Mouse (Mus musculus): ENCODE measurements around the gene Otulinl.
"Not testable (repeated sequence)": the region's sequence is repeated elsewhere in the genome, so short reads cannot be mapped to it uniquely, and the experiment has no call there.

Gene Otulinl

GRCm38 (mm10) chr15:27681419-27682187 is at the start of gene Otulinl:
Gene Otulinl (minus strand): TSS chr15:27681579.
- peak; percentile 98 for DNase-seq

- no peak for DNase-seq
These were observed 44.8 kb upstream of the Otulinl start for GRCm38 (mm10) chr15:27726228-27726627.

DNA sequence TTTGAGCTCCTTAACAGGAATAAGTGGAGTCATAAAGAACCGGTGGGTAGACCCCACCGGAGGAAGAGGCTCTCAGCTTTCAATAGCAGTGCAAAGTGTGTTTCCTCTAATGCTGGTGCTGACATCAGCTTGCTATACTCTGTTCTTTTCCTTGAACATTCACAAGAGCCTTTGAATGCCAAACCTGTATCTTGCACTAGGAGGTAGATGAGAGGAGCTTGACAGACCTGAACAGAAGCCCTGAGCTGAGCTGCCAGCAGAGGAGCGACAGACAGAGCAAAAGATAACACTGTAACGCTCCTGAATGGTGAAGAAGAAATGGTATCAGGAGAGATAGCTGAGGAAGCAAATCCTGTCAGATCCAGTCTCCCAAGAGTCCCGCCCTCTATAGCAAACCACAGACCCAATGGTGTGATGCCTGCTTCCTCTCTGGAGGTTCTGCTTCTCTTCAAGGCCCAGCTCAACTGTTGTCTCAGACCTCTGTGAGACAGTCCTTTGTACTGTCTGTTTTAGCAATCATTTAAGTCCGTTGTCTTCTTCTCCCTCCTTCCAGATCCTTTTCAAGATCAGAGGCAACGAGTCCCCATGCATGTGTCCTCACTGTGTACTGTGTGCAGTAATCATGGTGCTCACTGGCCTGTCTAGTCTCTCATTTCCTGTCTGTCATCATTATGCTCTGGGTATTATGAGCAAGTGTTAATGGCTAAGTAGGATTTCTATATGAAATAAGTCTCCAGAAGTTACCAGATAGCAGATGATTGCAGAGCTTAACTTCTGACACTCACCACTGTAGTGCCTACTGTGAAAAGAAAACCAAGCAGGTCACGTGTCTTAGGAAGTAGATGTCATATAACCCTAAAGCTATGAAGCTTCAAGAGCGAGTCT is 43.7 kb upstream of the Otulinl start:
- DNase-seq = no peak

GRCm38 (mm10) chr15:27724298-27724697 is 42.9 kb upstream of the Otulinl start:
- peak; percentile 51 for DNase-seq

DNA sequence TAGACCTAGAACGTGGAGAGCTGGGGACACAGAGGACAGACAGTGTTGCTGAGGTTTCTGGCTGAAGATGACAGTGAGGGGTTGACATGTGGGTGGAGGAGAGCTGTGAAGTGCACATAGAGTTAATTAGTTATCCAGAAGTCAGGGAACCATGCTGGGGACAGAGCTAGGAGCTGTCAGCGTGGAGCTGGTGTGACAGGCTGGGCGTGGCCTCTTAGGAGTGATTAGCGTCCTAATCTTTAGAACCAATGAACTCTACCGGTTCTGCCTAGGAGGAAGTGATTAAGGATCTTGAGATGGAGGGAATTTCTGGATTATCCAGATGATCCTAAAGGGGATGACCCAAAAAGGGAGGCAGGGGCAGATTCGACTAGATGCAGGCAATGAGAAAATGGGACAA is 42.4 kb upstream of the Otulinl start:
- no peak for DNase-seq

GRCm38 (mm10) chr15:27720297-27720696 is 38.9 kb upstream of the Otulinl start:
- not testable (repeated sequence) for DNase-seq

GRCm38 (mm10) chr15:27718668-27719067 is 37.3 kb upstream of the Otulinl start:
- no peak for DNase-seq

- DNase-seq = peak; percentile 76
These were observed 34.0 kb upstream of the Otulinl start for GRCm38 (mm10) chr15:27715331-27715730.

DNA sequence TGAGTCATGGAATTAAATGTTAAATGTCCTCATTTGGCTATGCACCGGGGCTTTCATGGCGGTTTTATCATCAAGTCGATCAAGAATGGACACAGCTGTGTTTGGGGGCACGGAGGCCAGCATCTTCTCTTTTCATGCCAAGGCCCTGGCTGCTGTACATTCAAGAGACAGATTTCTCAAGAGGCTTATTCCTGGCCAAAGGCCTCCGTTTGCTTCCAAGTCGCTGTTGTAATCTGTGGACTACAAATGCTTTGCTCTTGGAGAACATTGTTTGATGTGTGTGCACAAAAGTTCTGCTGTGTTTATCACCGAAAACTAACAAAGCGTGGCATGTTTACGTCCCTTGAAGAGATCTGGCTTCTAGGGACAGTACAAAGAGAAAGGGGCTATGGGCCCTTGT is 29.3 kb upstream of the Otulinl start:
- no peak for DNase-seq

- no peak for DNase-seq
These were observed 27.7 kb upstream of the Otulinl start for GRCm38 (mm10) chr15:27708968-27709612.

DNA sequence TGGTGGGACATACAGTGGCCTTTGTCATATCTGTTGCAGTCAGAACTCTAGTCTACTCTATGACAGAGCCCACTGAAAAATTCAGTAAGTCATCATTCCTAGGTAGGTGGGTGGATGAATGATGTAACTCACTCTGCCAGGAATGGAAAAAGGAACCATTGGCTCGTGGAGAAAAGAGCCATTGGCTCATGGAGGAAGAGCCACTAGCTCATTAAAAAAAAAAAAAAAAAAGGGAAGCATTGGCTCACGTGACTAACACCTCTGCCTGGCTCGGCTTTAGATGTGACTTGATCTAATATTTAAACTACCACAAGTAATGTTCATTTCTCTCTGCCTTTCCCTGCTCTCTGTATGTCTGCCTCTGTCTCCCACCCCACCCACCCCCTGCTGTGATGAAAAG is 27.1 kb upstream of the Otulinl start:
- no peak for DNase-seq

GRCm38 (mm10) chr15:27702972-27703313 is 21.6 kb upstream of the Otulinl start:
- DNase-seq = no peak

- peak; percentile 78 for DNase-seq
These were observed 20.9 kb upstream of the Otulinl start for GRCm38 (mm10) chr15:27702031-27702971.

GRCm38 (mm10) chr15:27697632-27698031 is 16.3 kb upstream of the Otulinl start:
- no peak for DNase-seq

DNA sequence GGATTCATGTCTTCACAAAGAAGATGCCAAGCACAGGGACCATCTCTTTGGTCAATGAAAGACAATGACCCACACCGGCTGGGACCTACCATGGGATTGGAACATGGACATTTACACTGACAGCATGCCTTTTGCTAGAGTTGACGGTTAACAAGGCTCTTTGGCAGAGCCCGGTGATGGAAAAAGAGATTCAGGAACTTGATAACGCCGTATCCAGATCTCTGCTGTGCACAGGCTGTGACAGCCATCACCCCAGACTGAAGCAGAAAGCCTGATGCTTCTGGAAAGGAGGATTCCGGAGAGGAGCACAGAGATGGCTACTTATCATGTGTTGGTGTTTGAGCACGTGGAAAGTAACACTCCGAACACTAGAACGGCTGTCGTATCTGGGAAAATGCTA is 11.9 kb upstream of the Otulinl start:
- DNase-seq = no peak

- no peak for DNase-seq
These were observed 10.8 kb upstream of the Otulinl start for GRCm38 (mm10) chr15:27692161-27692560.

DNA sequence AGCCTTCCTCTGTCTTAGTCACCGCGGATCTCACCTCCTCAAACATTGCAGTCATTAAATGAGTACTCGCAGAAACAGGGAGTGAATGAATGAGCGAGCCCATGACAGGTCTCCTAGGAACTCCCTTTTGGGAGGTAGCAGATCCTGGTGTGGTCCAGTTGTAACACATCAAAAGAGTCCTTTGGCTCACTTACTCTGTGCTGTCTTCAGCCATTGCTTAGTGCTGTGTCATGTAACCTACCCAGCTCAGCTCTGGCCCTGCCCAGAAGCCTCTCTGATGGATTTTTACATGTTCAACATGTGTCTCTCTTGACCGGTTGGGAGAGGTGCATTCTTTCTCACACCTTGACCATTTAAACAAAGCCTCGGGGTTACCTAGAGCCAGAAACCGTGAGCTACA is 9.8 kb upstream of the Otulinl start:
- no peak for DNase-seq

- no peak for DNase-seq
These were observed 6.8 kb upstream of the Otulinl start for GRCm38 (mm10) chr15:27688041-27688651.

GRCm38 (mm10) chr15:27684813-27685212 is 3.4 kb upstream of the Otulinl start:
- DNase-seq = no peak

- no peak for DNase-seq
These were observed 1.8 kb upstream of the Otulinl start for GRCm38 (mm10) chr15:27683206-27683605.

- DNase-seq = no peak
These were observed 1.2 kb upstream of the Otulinl start for GRCm38 (mm10) chr15:27682619-27683018.

- DNase-seq = no peak
These were observed 382 bp downstream of the Otulinl start for GRCm38 (mm10) chr15:27680997-27681396.

Data from thymus, postnatal 4 days (tissue).